Mouse (Mus musculus) liver, postnatal 0 days (tissue): ENCODE measurements around the gene Calm1.

Experiments
- CTCF ChIP-seq: sonication (generic); IDR thresholded peaks from 2 replicates; pipeline ENCODE4 v1.5.1; 2016; ENCODE audit warnings: antibody characterized with exemption, low read depth
- EP300 ChIP-seq: IDR thresholded peaks from 2 replicates; pipeline ENCODE4 v1.6.1; 2016; ENCODE audit warnings: antibody characterized with exemption, low read depth, mild to moderate bottlenecking

- TF ChIP-seq CTCF (no peak), EP300 (no peak)
These were observed 15.3 kb upstream of the Calm1 start for GRCm38 (mm10) chr12:100183970-100184369.
